Mouse (Mus musculus) yolk sac, embryonic 10.5 days (tissue): ENCODE data around the gene Thra.
A peak's percentile ranks its signal among the peaks of the same experiment; 100 is the strongest.
"Not testable (repeated sequence)": the region's sequence is repeated elsewhere in the genome, so short reads cannot be mapped to it uniquely, and the experiment has no call there.

Experiments used
- DNase-seq: peaks from one replicate; pipeline ENCODE4 v3.0.0-alpha.2; 2017; ENCODE audit warnings: low spot score

The Thra gene

DNA sequence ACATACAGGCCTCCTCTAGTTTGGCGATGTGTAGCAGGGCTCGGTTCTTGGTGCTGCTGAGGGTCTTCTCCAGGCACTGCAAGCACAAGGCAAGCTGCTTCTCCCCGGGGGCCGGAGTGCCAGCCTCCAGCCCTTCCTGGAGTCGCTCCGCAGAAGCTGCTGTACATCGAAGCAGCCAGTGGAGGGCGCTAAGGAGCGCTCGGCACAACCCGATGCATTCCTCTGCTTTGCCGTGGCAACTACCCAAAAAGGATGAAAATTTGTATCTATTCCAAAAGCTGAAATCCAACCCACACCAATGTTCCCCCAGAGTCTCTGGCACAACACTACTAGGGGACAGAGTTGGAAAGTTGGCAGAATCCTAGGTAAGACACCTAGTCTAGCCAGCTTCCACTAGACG is 22.5 kb upstream of the Thra start:
- DNase-seq, result no peak

DNA sequence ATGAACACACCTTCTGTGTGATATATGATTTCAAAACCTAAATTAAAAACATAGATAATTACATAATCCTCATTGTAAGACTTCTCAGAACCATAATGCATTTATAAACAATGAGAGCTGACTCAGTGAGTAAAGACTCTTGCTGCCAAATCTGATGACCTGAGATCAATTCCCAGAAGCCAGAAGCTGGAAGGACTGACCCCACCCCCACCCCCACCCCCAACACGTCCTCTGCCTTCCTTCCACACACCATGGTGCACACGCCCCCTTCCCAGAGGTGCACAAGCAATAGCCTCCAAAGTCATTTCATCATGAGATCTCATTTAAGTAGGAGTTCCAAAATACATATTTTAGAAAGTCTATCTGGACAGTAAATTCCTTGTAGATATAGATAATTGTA is 19.7 kb upstream of the Thra start:
- no peak for DNase-seq

DNA sequence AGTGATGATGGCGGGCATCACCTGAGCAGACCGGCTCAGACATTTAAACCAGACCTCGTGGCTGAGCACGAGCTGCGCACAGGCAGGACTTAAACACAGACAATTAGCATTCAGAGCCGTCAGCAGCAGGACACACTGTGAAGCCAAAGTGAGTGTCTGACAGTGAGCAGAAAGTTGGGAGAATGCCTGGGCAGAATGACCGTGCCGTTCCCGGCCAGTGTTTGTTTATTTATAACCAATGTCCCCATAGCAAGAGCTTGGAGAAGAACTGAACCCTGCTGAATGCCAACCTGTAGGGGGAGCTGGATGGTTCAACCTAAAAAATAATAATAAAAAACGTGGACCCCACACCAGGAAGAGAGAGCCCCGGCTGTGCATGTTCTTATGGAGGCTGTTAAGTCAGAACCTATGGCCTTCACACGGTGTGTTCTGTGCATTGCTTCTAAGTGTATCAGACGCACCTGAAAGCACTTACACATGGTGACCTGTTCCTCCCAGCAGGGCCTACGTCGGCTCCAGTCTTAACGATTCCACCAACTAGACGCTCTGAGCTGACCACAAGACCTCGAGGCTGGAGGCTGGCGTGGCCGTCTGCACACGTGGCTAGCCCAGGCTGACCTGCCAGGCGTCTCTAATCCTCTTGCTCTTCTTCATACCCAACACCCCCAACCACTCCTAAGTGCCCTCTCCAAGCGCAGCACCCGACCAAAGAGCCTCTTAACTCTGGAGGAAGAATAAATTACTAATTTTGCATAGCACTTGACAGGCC is 18.8 kb upstream of the Thra start:
- peak; percentile 44 for DNase-seq

DNA sequence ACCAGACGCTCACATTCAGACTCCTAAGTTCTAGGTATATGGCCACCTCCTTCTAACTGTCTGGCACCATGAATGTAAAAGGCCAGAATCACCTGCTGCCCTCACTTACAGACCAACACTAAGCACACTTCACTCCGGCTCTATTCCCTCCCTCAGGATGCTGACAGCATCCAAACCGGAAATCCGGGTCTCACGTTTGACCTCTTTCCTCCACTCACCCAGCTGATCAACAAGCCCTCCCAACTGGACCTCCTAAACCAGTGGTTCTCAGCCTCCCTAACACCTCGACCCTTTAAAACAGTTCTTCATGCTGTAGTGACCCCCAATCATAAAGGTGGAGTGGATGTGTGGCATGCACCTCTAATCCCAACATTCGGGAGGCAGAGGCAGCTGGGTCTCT is 17.3 kb upstream of the Thra start:
- DNase-seq, result no peak

DNA sequence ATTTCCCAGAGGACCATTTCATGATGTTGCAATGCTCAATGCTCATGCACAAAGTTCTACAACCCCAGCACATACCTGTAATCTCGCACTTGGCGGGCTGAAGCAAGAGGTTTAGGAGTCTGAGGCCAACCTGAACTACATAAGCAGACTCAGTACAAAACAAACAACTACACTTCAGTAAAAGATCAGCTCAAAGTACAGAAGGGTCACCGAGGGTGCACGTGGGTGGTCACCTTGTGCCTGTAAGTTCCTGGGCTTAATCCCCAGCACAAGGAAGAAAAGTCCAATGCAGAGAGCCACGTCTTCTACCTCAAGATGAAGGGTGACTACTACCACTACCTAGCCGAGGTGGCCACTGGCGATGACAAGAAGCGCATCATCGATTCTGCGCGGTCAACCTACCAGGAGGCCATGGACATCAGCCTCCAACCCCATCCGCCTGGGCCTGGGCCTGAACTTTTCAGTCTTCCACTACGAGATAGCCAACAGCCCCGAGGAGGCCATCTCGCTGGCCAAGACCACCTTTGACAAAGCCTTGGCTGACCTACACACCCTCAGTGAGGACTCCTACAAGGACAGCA is 14.4 kb upstream of the Thra start:
- DNase-seq, result peak; percentile 76

DNA sequence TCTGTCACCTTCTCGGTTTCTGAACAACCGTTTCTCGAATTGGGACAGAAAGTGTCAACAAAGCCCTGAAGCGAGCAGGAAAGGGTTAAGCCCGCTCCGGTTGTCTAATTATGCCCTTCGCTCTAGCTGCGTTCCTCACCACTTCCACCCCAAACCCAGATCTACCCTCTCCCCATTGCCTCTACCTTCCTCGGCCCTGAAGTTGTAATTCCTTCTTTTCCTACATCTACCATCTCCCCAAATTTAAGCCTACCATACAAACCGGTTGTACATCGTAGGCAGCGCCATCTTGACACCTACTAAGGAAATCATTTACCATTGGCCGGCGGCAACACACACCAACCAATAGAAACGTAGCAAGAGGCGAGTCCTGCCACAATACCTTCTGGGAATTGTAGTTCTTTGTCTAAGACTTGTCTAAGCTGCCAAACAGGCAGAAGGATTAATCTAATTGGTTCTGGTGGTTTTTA is 11.3 kb upstream of the Thra start, which contains the start of gene Med24:
TSS of gene Med24 (minus strand) at position 317 of the 470 bp plus-strand sequence.
- DNase-seq, result peak; percentile 91

DNA sequence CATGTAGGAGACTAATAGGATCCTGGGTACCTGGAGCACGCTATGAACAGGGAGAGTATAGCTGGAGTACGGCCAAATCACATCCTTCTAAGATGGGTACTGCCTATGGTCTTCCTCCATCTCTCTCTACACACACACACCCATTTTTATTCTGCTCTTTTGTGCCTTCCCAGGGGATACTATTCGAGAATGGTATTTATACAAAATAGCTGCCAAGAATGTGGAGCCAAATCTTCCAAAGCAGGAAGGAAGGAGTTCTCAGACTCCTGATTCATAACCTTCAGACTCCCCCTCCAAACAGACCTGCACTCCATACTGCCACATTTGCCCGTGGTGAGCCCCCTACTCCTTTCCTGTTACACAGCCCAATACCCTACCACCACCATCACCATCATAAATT is 9.7 kb upstream of the Thra start:
- DNase-seq, result no peak

DNA sequence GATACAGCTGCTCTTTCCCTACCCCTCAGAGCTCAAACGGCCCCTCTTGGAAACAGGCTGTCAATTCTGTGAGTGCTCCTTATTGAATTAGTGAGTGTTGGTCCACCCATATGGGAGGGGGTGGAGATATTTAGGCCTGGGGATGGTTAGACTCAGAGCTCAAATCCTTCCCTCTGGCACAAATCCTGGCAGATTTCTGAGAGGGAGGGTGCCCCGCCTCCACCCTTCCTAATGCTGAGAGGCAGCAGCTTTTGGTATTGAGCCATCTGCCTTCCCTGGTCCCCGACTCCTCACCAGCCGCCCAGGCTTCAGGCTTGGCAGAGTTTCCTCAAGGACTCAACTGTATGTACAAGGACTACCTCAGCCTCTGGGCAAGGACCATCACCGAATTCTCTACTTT is 9.3 kb upstream of the Thra start:
- DNase-seq, result no peak

DNA sequence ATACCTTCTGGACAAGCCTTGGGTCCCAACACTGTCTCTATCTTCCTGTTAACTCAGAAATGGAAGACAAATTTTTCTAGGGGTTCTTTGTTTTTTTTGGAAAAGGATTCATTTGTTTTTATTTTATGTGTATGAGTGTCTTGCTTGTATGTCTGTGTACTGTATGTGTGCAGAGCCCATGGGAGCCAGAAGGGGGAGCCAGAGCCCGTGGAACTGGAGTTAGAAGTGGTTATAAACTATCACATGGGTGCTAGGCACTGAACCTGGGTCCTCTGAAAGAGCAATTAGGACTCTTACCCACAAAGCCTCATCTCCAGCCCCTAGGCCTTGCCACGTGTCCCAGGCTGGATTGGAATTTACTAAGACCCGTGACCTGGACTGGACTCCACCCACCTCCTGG is 6.4 kb upstream of the Thra start:
- no peak for DNase-seq

DNA sequence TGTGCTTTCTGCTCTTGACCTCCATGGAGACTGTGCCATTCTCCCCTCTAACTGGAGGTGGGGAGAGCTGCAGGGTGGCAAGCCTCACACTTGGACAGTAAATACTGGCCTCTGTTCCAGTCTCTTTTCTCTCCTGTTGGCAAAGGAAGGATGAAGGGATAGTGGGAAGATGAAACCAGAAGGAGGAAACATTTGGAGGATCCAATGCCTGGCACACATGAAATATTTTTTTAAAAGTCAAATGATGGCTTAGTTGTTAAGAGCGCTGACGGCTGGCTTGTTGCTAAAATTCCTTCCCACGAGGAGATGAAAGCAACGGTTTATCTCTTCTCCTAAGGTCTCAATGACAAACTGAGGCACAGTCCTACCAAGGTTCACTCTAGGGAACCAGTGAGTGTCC is 5.3 kb upstream of the Thra start:
- DNase-seq, result no peak

DNA sequence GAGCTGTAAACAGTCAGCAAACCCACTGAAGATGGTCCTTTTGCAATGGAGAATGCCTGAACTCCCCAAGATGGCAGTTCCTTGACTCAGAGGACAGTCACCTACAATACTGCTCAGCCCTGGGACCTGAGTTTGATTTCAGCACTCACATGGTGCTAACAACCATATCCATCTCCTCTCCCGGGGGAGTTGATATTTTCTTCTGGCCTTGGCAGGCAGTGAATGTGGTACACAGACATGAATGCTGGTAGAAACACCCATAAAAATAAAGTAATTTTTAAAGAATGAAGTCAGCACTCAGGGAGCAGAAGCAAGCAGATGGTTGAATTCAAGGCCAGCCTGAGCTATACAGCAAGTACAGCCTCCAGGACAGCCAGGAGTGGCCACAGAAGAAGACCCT is 4.3 kb upstream of the Thra start:
- DNase-seq, result no peak

DNA sequence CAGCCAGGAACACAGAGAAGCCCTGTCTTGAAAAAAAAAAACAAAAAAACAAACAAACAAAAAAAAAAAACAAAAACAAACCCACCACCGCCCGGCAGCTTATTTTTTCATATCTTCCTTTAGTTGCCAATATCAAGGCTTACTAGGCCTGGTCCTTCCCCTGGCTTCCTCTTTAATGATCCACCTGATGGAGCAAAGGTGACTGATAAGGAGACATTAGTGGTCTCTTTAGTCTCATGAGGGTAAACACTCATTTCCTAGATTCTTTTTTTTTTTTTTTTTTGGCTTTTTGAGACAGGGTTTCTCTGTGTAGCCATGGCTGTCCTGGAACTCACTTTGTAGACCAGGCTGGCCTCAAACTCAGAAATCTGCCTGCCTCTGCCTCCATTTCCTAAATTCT is 3.2 kb upstream of the Thra start:
- not testable (repeated sequence) for DNase-seq

DNA sequence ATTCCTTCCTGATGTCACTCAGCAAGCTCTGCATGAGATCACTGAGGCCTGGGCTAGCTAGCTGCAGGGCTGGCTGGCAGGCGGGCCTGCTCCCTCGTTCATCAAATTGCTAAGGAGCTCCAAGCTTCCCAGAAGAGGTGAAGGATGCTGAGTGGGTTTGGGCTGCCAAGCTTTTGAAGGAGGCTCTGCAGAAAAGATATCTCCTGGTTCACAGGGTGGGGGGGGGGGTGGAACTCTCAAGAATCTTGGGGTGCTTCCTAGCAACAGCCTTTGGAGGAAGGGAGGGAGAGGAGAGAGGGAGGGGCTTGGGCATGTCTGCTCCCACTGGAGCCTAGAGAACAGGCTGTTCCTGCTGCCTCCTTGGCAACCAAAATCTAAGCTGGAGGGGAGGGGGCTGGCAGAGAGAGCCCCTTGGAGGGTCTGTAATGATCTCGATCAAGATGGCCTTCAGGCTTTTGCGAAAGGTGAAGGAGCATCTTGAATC is 2.0 kb upstream of the Thra start:
- no peak for DNase-seq

DNA sequence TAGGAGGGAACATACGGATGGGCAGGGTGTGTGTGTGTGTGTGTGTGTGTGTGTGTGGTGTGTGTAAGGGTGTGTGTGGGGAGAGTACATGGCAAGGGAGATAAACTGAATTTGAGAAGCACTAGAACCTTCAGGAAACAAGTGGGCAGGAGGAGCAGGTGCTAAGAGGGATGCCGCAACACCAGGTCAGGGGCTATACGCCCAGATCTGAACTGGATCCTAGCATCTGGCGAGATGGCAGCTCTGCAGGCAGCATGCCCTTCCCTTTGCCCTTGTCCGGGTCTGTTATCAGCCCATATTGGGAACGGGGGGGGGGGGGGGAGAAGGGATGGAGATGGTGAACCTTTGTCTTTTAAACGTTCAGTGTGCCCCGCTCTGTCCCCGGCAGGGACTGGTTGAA is 1.5 kb upstream of the Thra start:
- no peak for DNase-seq

DNA sequence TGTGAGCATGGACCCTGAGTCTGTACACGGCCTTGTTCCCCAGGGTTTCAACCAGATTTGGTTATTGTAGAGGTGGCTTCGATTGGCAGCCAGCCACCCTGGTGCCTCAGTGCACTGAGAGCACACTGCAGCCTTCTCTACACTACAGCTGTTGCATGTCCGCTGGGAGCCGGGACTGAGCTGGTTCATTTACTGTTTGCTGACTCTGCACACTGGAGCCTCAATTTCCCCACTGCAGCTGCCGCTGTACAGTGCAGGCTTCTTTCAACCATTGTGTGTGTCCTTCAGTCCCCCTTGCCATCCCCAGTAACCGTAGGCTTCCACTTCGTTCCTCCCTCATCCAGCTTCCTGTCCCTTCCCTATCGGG is 429 bp upstream of the Thra start:
- no peak for DNase-seq

DNA sequence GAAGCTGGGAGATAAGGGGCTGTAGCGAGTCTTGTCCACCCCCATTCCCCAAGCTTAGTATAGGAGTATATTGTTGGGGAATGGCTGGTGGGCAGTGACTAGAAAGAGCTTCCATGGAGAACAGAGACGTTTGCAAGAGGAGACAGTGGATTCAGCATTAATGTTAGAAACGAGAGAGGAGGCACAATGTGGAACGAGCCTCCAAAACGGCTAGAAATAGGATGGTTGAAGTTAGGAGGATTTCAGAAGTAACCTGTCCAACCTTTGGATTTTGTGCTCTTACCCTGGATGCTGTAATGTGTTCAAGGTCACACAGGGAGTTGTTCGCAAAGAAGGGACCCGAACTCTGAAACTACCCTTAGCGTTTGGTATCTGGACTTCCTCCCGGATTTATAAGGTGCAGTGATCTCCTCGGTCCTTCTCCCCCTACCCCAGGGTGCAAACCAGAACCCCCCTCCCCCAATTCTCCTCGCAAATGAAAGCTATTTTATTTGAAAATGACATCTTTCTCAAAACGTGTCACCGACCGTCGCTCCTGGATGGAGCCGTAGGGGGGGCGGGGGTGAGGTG is 698 bp downstream of the Thra start:
- DNase-seq, result no peak

DNA sequence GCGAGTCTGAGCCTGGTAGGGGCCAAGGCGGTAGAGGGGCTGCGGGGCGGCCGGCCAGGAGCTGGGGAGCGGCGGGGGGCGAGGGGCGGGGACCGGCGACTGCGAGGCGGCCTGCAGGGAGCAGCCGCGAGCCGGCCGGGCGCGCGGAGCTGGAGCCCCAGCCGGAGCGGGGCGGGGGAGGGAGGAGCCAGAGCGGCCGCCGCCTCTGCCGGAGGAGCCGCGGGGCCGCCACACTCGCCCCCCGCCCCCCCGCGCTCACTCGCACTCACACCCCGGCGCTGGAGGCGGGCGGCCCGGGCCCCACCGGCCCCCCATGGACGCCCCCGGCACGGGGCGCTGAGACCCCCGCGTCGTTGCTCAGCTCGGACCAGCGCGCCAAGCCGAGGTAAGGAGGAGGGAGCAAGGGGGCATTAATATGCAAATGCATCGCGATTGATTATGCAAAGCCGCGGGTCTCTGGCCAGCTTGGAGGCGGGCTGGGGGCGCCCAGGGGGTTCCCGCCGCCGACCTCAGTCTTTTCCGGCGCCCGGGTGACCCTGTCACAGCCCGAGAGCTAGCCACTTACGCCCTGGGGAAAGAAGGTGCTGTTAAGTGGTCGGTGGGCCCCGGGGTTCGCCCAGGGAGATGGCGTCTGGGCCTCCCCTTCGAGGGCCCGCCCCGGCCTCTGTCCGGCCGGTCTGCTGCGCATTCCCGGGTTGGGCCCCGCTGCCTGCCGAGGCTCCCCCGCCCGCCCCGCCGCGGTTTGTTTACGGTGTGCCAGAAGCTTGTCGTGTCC is 1.4 kb downstream of the Thra start:
- DNase-seq, result peak; percentile 91

DNA sequence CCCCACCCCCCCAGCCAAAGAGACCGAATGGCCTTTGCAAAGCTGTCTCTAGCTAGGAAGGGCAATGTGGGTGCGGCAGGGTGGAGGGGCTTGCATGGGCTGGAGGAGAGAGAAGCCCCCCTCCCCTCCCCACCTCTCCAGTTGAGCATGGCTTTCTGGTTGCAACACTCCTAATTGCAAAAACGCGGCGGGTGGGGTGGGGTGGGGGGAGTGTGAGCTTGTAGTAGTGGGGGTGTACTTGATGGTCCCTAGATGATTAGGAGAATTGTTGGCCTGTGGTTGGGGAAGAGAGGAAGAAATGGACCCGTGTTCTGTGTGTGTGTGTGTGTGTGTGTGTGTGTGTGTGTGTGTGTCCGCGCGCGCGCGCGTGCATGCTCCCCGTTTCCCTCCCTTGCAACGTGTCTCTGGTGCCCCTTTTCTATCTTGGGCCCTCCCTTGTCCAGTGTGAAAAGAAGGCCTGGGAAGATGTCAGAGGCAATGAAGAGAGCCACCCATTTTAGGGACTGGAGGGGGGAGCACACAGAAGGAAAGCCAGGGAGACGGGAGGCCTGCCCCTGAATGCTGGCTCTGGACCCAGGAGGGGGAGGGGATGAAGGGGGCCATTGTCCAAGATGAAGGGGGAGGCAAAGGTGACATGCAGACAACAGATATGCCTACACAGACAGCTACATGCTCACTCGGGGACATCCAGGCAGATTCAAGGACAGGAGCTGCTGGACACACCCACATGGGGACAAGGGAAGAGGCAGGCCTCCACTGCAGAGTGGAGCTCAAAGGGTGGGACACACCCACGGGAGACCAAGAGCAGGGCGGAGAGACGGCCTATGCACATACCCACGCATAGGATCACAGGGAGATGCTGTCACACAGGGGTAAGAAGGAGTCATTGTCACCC is 2.2 kb downstream of the Thra start:
- peak; percentile 56 for DNase-seq

DNA sequence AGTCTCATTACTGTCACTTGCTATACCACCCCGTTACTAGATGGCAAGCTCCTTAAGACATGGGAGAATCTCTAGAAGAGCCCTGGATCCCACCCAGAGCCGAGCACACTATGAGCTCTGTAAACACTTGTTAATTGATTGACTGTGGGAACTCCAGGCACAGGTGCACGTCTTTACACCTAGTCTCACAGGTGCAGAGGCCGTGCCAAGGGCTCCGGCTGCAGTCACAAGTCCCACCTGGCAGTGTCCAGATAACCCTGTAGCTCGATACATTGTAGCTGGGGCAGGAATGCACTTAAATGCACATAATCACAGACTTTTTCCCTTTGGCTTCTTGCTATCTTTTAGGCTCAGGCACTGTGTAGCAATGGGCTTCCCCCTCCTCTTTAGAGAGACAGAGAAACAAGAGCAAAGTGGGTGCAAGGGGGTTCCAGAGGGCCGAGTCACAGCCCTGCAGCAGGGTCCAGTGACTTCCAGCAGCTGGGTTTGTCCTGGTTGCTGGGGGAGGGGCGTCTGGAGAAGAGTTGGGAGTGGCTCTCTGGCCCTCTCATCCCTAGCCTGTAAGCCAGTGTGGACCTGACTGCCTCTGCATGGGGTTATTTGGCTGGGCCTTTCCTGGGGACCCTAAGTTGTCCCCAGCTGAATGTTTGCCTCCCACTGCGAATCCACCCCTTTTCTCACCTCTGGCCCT is 3.4 kb downstream of the Thra start:
- peak; percentile 75 for DNase-seq

DNA sequence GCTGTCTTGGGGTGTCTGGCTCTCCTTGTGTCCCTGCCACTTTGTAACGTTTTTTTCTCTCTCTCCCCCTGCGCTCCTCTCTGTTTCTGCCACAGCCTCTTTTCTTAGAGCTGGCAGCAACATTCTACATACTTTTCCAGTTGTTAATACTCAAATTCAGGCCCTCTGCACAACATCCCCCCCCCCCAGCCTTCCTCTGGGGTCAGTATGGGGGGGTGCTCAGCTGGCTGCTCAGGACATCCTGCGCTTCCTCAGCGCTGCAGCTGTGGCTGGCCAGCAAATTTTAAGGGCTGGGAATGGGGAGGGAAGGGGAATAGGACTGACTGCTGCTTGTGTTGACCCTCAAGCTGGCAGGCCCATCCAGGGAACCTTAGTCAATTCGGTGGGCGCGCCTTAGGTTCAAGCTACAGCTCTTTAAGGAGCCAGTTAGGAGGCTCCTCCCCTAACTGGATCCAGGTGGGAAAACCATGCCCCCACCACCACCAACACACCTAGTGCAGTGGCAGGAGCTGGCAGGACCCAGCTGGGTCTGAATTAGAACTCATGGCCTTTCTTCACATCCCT is 4.1 kb downstream of the Thra start:
- no peak for DNase-seq
